Mouse (Mus musculus) erythroblast, embryonic 14.5 days (primary cell): ENCODE results near the gene Ifitm10. TPM values are rescaled to one million over a fixed set of nuclear protein-coding genes. Genes with fewer than 3 reads are reported as not detected.

Experiments
- H3K27me3 ChIP-seq: 2 replicates; pipeline ENCODE4 v1.6.1; 2012; ENCODE audit warnings: inconsistent platforms; ENCODE audit not compliant: control insufficient read depth
- H3K36me3 ChIP-seq: 2 replicates; pipeline ENCODE4 v1.6.1; 2012; ENCODE audit warnings: mild to moderate bottlenecking, inconsistent platforms; ENCODE audit not compliant: control insufficient read depth
- H3K4me1 ChIP-seq: 2 replicates; pipeline ENCODE4 v1.6.1; 2012; ENCODE audit warnings: inconsistent platforms; ENCODE audit not compliant: control insufficient read depth
- H3K4me3 ChIP-seq: replicated peaks from 2 replicates; pipeline ENCODE3; 2012; ENCODE audit warnings: moderate library complexity, mild to moderate bottlenecking, inconsistent platforms
- H3K9me3 ChIP-seq: 2 replicates; pipeline ENCODE4 v1.6.1; 2012; ENCODE audit warnings: low read length, inconsistent platforms, mixed read lengths; ENCODE audit not compliant: control insufficient read depth
- GATA1 ChIP-seq: IDR thresholded peaks from 2 replicates; pipeline ENCODE4 v1.6.1; 2012; ENCODE audit warnings: low read length, inconsistent platforms, mixed read lengths
- TAL1 ChIP-seq: IDR thresholded peaks from 3 replicates; pipeline ENCODE4 v1.6.1; 2012; ENCODE audit warnings: low read length, inconsistent platforms, mixed read lengths
- polyA plus RNA-seq: library from polyadenylated mRNA; stranded (reverse); fragments of >175 nt; gene quantifications from 2 replicates; pipeline ENCODE4 v1.2.3, GENCODE M21; 2012

Ifitm10 gene
- polyA plus RNA-seq, 1 experiment: 0.36 TPM

DNA sequence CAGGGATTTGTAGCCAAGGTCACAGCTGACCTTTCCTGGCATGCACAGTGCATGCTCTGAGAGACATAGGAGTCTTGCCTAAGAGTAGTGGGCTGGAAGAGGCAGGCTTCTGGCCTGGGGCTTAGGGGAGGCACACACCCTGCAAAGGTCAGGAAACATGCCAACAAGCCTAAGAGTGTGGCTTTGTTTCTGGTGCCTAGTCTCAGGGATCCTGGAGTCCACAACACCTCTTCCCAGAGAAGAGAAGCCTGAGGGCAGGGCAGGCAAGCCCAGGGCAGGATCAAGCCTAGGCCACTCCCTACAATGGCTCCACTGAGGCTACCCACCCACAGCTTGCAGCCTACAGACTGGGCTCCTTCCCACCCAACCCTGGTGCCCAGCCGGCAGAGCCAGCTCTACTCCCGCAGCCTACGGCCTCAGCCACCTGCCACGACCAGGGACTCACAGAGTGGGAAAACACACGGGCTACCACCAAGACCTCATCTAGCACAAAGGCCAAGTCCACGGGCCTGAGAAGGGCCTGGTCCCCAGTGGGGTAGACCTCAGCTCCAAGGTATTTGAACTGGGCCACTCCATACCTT is 13.2 kb upstream of the Ifitm10 start:
- Histone ChIP-seq H3K36me3 (peaks cover 52% of the 10 kb centered on the region), H3K4me3 (peak overlapping the region; percentile 80), H3K27me3 (no peaks in the 10 kb centered on the region), H3K4me1 (peaks cover 90% of the 10 kb centered on the region), H3K9me3 (no peaks in the 10 kb centered on the region)
- TF ChIP-seq GATA1 (no peak), TAL1 (no peak)

GRCm38 (mm10) chr7:142385742-142386403 is 12.3 kb upstream of the Ifitm10 start:
- no peaks in the 10 kb centered on the region for H3K27me3 ChIP-seq
- H3K9me3 ChIP-seq: no peaks in the 10 kb centered on the region
- TF ChIP-seq TAL1 (no peak), GATA1 (no peak)
- H3K36me3 ChIP-seq: peaks cover 60% of the 10 kb centered on the region
- peaks cover 91% of the 10 kb centered on the region for H3K4me1 ChIP-seq
- H3K4me3 ChIP-seq: peak overlapping the region; percentile 80

DNA sequence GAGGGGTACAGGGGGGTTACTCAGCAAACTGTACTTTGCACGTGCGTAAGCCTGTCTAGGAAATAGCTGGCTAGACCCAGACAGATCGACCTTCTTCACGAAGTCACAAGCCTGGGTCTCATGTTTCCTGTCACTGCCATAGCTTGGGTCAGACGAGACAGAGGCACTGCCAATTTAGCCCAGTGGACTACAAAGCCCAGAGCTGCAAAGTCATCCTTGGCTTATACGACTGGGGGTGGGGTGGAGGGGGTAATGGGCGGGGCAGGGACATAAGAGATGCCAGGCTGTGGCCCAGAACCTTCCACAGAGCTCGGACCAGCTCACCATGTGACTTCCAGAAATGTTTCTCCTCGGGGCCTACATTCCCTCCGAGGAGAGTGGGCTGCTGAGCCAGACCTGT is 10.8 kb upstream of the Ifitm10 start:
- Histone ChIP-seq H3K27me3 (no peaks in the 10 kb centered on the region), H3K4me3 (peak overlapping the region; percentile 80), H3K36me3 (peaks cover 76% of the 10 kb centered on the region), H3K4me1 (peaks cover 94% of the 10 kb centered on the region), H3K9me3 (no peaks in the 10 kb centered on the region)
- TF ChIP-seq GATA1: no peak
- no peak for TF ChIP-seq TAL1

- H3K27me3 ChIP-seq: no peaks in the 10 kb centered on the region
- H3K36me3 ChIP-seq: peaks cover 93% of the 10 kb centered on the region
- no peak for TF ChIP-seq GATA1
- no peak for TF ChIP-seq TAL1
- no peak within 1 kb of the TSS for H3K4me3 ChIP-seq
- H3K9me3 ChIP-seq: no peaks in the 10 kb centered on the region
- H3K4me1 ChIP-seq: peaks cover 95% of the 10 kb centered on the region
Measured at GRCm38 (mm10) chr7:142382567-142382966, 9.0 kb upstream of the Ifitm10 start, which contains the start of gene Gm49369. Gene Gm49369, minus strand, starts transcription at chr7:142382667.

DNA sequence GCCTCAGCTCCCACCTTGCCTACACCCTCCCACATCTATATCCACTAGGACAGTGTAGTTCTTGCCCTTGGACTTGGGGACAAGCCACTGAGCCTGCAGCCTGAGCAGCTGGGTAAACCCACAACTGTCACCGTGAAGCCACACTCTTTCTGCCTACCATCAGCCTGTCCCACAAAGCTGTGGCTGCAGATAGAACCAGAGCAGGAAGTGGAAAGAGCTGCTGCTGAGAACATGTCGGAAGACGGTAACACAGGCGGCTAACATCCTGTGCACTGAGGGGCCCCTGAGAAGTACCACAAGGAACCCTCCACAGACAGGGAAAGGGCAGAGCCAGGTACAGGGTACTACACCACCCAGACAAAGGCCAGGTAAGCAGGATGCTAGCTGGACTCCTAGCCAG is 7.6 kb upstream of the Ifitm10 start:
- H3K27me3 ChIP-seq: no peaks in the 10 kb centered on the region
- H3K9me3 ChIP-seq: no peaks in the 10 kb centered on the region
- no peak overlapping the region for H3K4me3 ChIP-seq
- peaks cover 100% of the 10 kb centered on the region for H3K36me3 ChIP-seq
- TF ChIP-seq TAL1: no peak
- TF ChIP-seq GATA1: no peak
- peaks cover 100% of the 10 kb centered on the region for H3K4me1 ChIP-seq

DNA sequence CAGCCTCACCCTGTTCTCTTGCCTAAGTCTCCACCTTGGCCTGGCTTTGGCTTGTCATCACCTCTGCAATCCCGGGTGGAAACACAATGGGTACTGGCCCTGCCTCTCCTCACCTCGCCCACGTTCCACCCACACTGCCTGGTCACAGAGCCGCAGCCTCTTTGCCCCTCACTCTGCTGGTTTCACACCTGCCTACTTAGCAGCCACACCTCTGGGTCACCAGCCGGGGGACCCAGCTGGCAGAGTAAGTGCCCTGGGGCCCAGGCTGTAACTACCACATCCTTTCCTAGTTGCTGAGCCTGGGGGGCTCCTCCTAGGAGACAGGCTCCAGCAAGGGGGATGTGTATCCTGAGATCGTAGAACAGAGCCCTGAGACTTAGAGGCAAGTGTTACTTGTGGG is 5.6 kb upstream of the Ifitm10 start:
- H3K36me3 ChIP-seq: peaks cover 100% of the 10 kb centered on the region
- peaks cover 100% of the 10 kb centered on the region for H3K4me1 ChIP-seq
- TF ChIP-seq TAL1: no peak
- no peak for TF ChIP-seq GATA1
- no peaks in the 10 kb centered on the region for H3K27me3 ChIP-seq
- H3K9me3 ChIP-seq: no peaks in the 10 kb centered on the region
- no peak overlapping the region for H3K4me3 ChIP-seq

- H3K36me3 ChIP-seq: peaks cover 86% of the 10 kb centered on the region
- H3K4me3 ChIP-seq: peak overlapping the region; percentile 52
- H3K27me3 ChIP-seq: peaks cover 13% of the 10 kb centered on the region
- H3K9me3 ChIP-seq: no peaks in the 10 kb centered on the region
- TF ChIP-seq GATA1 (peak; percentile 57), TAL1 (peak; percentile 80)
- peaks cover 89% of the 10 kb centered on the region for H3K4me1 ChIP-seq
Measured at GRCm38 (mm10) chr7:142377233-142377925, 3.8 kb upstream of the Ifitm10 start.

GRCm38 (mm10) chr7:142376096-142376495 is 2.5 kb upstream of the Ifitm10 start:
- H3K36me3 ChIP-seq: peaks cover 73% of the 10 kb centered on the region
- H3K4me1 ChIP-seq: peaks cover 87% of the 10 kb centered on the region
- H3K9me3 ChIP-seq: peaks cover 4% of the 10 kb centered on the region; the same call in 1 of the 2 replicates
- TF ChIP-seq GATA1: no peak
- no peak for TF ChIP-seq TAL1
- H3K27me3 ChIP-seq: peaks cover 26% of the 10 kb centered on the region
- H3K4me3 ChIP-seq: no peak overlapping the region

DNA sequence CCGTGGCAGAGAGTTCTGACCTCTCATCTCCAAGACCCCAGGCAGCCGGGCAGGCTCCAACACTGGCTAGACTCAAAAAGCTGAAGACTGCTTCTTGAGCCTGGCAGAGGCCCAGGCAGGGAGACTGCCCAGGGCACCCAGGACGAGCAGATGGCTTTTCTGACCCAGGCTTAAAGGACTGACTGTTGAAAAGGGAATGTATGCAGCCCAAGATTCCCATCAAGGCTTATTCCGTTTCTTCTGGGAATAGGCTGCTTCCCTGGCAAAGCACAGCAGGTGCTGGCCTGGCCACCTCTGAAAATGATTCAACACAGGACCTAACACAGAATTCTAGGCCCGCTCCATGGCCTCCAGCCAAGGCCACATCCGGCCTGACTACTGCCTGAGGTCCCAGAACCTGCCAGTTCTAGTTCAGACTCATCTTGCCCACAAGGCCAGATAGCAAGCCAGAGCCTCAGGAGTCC is 1.7 kb upstream of the Ifitm10 start:
- no peak for TF ChIP-seq TAL1
- no peak for TF ChIP-seq GATA1
- peaks cover 34% of the 10 kb centered on the region for H3K27me3 ChIP-seq
- peaks cover 4% of the 10 kb centered on the region; the same call in 1 of the 2 replicates for H3K9me3 ChIP-seq
- H3K4me3 ChIP-seq: no peak overlapping the region
- H3K36me3 ChIP-seq: peaks cover 65% of the 10 kb centered on the region
- H3K4me1 ChIP-seq: peaks cover 79% of the 10 kb centered on the region
